Mouse (Mus musculus) stomach, postnatal 0 days (tissue): ENCODE measurements at regions not wholly inside any gene's neighbourhood (a gene's known extent, or its start where the extent isn't known, plus 50 kb on each side); places are given as distances from the start of the nearest gene placed in this dataset.

Experiments used
- CTCF ChIP-seq: IDR thresholded peaks from 2 replicates; pipeline ENCODE4 v1.5.1; 2016; ENCODE audit warnings: antibody characterized with exemption, low read depth, mild to moderate bottlenecking, moderate library complexity
- EP300 ChIP-seq: optimal IDR thresholded peaks from 2 replicates; pipeline ENCODE3; 2016; ENCODE audit warnings: antibody characterized with exemption

DNA sequence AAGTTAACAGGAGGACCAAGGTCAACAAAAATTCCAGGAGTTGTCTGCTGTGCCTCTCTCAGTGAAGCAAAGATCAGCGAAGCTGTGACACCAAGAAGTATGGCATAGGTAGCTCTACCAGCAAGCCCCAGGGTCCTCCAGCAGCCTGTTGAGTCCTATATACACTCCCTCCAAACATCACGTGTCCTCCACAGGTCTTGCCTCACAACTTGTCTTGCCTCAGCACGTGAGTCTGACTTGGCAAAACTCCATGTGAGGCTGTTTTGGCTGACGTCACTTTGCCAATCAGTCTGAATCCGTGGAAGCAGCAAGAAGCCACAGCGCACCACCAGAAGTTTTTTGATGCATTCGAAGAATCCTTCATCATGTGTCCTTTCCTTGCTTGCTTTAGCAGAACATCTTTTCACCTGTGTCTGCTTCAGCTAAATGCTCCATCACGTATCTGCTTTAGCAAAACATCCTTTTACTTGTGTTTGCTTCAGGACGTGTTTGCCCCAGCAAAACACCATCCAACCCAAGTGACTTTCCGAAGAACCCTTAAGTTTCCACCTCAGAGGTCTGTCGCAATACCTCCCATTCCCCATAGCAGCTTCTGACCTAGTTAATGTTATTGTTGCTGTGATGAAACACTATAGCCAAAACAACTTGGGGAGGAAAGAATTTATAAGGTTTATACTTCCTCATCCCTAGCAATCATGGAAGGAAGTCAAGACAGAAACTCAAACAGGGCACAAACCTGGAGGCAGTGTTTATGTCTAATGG is 101.0 kb upstream of the Apob start:
- no peak for TF ChIP-seq CTCF
- no peak for TF ChIP-seq EP300
